Mouse (Mus musculus) adrenal gland, adult 18-20 months (tissue): ENCODE results near the gene Them5. TPM values are rescaled to one million over a fixed set of nuclear protein-coding genes. Genes with fewer than 3 reads are reported as not detected.

Experiments
- DNase-seq, 2 experiments: peaks; one replicate each; pipeline ENCODE4 v3.0.0; 2021 to 2022; ENCODE audit warnings: low spot score in 2 of 2
- total RNA-seq, 2 experiments: library from RNA; stranded (reverse); gene quantifications; 1 replicate in 1 of 2; 2 replicates in 1 of 2; pipeline ENCODE4 v1.2.3; 2021

The Them5 gene
- total RNA-seq, 2 experiments from 2014 or later = not detected

- DNase-seq = peak; percentile 74 to 87
Measured at GRCm38 (mm10) chr3:94371637-94372036, 29.7 kb downstream of the Them5 start.

GRCm38 (mm10) chr3:94372038-94372437, 30.1 kb downstream of the Them5 start:
- DNase-seq = no peak

GRCm38 (mm10) chr3:94372641-94373040, 30.7 kb downstream of the Them5 start, which contains the start of gene Rorc:
Rorc (plus strand) TSS chr3:94372794.
- peak in 1 of 2 experiments; percentile 34 for DNase-seq

- DNase-seq = no peak
Measured at GRCm38 (mm10) chr3:94373090-94373489, 31.2 kb downstream of the Them5 start.

- no peak for DNase-seq
Measured at GRCm38 (mm10) chr3:94373597-94374011, 31.7 kb downstream of the Them5 start.

- DNase-seq = no peak
Measured at GRCm38 (mm10) chr3:94374636-94375035, 32.7 kb downstream of the Them5 start.

GRCm38 (mm10) chr3:94375146-94375545, 33.2 kb downstream of the Them5 start:
- no peak for DNase-seq

GRCm38 (mm10) chr3:94375861-94376260, 34.0 kb downstream of the Them5 start:
- no peak for DNase-seq

- DNase-seq = no peak
Measured at GRCm38 (mm10) chr3:94377028-94377923, 35.4 kb downstream of the Them5 start.

GRCm38 (mm10) chr3:94379831-94380510, 38.1 kb downstream of the Them5 start:
- DNase-seq = no peak

GRCm38 (mm10) chr3:94382308-94382707, 40.4 kb downstream of the Them5 start:
- DNase-seq = no peak

GRCm38 (mm10) chr3:94383476-94383875, 41.6 kb downstream of the Them5 start:
- DNase-seq = no peak

GRCm38 (mm10) chr3:94386671-94387070, 44.8 kb downstream of the Them5 start:
- no peak for DNase-seq

- no peak for DNase-seq
Measured at GRCm38 (mm10) chr3:94387391-94387790, 45.5 kb downstream of the Them5 start.

- no peak for DNase-seq
Measured at GRCm38 (mm10) chr3:94388047-94388446, 46.1 kb downstream of the Them5 start.

- DNase-seq = no peak
Measured at GRCm38 (mm10) chr3:94389420-94389819, 47.5 kb downstream of the Them5 start.

- DNase-seq = no peak
Measured at GRCm38 (mm10) chr3:94391001-94391400, 49.1 kb downstream of the Them5 start.

GRCm38 (mm10) chr3:94392128-94392527, 50.2 kb downstream of the Them5 start:
- DNase-seq = no peak

GRCm38 (mm10) chr3:94393049-94393448, 51.1 kb downstream of the Them5 start:
- peak in 1 of 2 experiments; percentile 17 for DNase-seq

- no peak for DNase-seq
Measured at GRCm38 (mm10) chr3:94396336-94396735, 54.4 kb downstream of the Them5 start.

- no peak for DNase-seq
Measured at GRCm38 (mm10) chr3:94396851-94397250, 55.0 kb downstream of the Them5 start.
